Mouse (Mus musculus) right cerebral cortex, adult 18-20 months (tissue): ENCODE measurements around the gene Olfr476.
"Not testable (repeated sequence)": the region's sequence is repeated elsewhere in the genome, so short reads cannot be mapped to it uniquely, and the experiment has no call there.

Experiments
- DNase-seq: peaks from one replicate; pipeline ENCODE4 v3.0.0; 2022; ENCODE audit warnings: mixed read lengths

Olfr476 gene

GRCm38 (mm10) chr7:107964503-107964902 is at the start of gene Olfr476:
Gene Olfr476, plus strand, starts transcription at chr7:107964803.
- DNase-seq: no peak

- DNase-seq: no peak
Observed at GRCm38 (mm10) chr7:107930146-107930545, 34.5 kb upstream of the Olfr476 start, which contains the start of gene Olfr473. Gene Olfr473, plus strand, starts transcription at chr7:107930446.

- not testable (repeated sequence) for DNase-seq
Observed at GRCm38 (mm10) chr7:107952539-107952938, 12.1 kb upstream of the Olfr476 start.

- DNase-seq: no peak
Observed at GRCm38 (mm10) chr7:107954343-107954742, 10.3 kb upstream of the Olfr476 start, which contains the start of gene Olfr474. Gene Olfr474, plus strand, starts transcription at chr7:107954643.

GRCm38 (mm10) chr7:107986393-107986792 is 21.8 kb downstream of the Olfr476 start, which contains the start of gene Olfr477:
Gene Olfr477, plus strand, starts transcription at chr7:107986693.
- no peak for DNase-seq

- not testable (repeated sequence) for DNase-seq
Observed at GRCm38 (mm10) chr7:108014256-108014655, 49.7 kb downstream of the Olfr476 start.
